Mouse (Mus musculus): Measurements from ENCODE around the gene Prok1. TPM values are rescaled to one million over a fixed set of nuclear protein-coding genes. Genes with fewer than 3 reads are reported as not detected.

The Prok1 gene
- polyA plus RNA-seq, 1 experiment from 2014 or later = 0.19 TPM

- H3K9ac ChIP-seq (ENCODE audit: low read depth, low read length) = no peak overlapping the region
- no peak overlapping the region for H3K4me2 ChIP-seq (ENCODE audit: low read length)
- ATAC-seq = no peak
- H3K9me3 ChIP-seq (ENCODE audit: control insufficient read depth, low read length) = no peaks in the 10 kb centered on the region
- H3K4me3 ChIP-seq (ENCODE audit: low read length) = no peak overlapping the region
- peaks cover 3% of the 10 kb centered on the region; the same call in 1 of the 2 replicates for H3K4me1 ChIP-seq (ENCODE audit: control insufficient read depth, insufficient read depth, low read depth, low read length)
- no peaks in the 10 kb centered on the region for H3K27me3 ChIP-seq (replicated peaks; ENCODE audit: control insufficient read depth, insufficient read depth, low read length)
- WGBS = 86% methylated on average over 3 of the region's 3 CpGs
- no peaks in the 10 kb centered on the region for H3K36me3 ChIP-seq (ENCODE audit: control insufficient read depth, insufficient read depth, low read length)
- H3K27ac ChIP-seq (ENCODE audit: low read depth, low read length) = no peak overlapping the region
These were observed 53.9 kb downstream of the Prok1 start for GRCm38 (mm10) chr3:107185597-107185996.

- WGBS = 78% methylated on average over 3 of the region's 3 CpGs
These were observed 56.3 kb downstream of the Prok1 start for GRCm38 (mm10) chr3:107183178-107183577.

More at GRCm38 (mm10) chr3:107183178-107183577, 56.3 kb downstream of the Prok1 start:
- ATAC-seq = no peak
- Histone ChIP-seq H3K27ac (ENCODE audit: low read depth, low read length) (no peak overlapping the region), H3K4me1 (ENCODE audit: control insufficient read depth, insufficient read depth, low read depth, low read length) (no peaks in the 10 kb centered on the region), H3K27me3 (replicated peaks; ENCODE audit: control insufficient read depth, insufficient read depth, low read length) (no peaks in the 10 kb centered on the region), H3K4me3 (ENCODE audit: low read length) (no peak overlapping the region), H3K9me3 (ENCODE audit: control insufficient read depth, low read length) (no peaks in the 10 kb centered on the region), H3K36me3 (ENCODE audit: control insufficient read depth, insufficient read depth, low read length) (no peaks in the 10 kb centered on the region), H3K4me2 (ENCODE audit: low read length) (no peak overlapping the region), H3K9ac (ENCODE audit: low read depth, low read length) (no peak overlapping the region)

Other genes starting within 250 kb of the Prok1 start
- 10.3 and 11.3 TPM in 2 replicates for gene Kcna3, start 203.5 kb downstream of the Prok1 start, polyA plus RNA-seq (2015; fragmentation: Nextera tagmentation; extraction: Ambion mirVana)
- gene Kcna2, start 138.6 kb downstream of the Prok1 start, polyA plus RNA-seq (2015; fragmentation: Nextera tagmentation; extraction: Ambion mirVana) = 1.9 and 2.6 TPM in 2 replicates
- not detected in 2 replicates for gene Kcna10, start 56.7 kb downstream of the Prok1 start, polyA plus RNA-seq (2015; fragmentation: Nextera tagmentation; extraction: Ambion mirVana)
- 0.12 and 0.13 TPM in 2 replicates for gene Cym, start 18.0 kb downstream of the Prok1 start, polyA plus RNA-seq (2015; fragmentation: Nextera tagmentation; extraction: Ambion mirVana)
- not detected in 2 replicates for gene A630076J17Rik, start 9.1 kb downstream of the Prok1 start, polyA plus RNA-seq (2015; fragmentation: Nextera tagmentation; extraction: Ambion mirVana)
- 180 and 182 TPM in 2 replicates for gene Lamtor5, start 39.2 kb upstream of the Prok1 start, polyA plus RNA-seq (2015; fragmentation: Nextera tagmentation; extraction: Ambion mirVana)
- 3.0 and 3.1 TPM in 2 replicates for gene Slc16a4, start 51.5 kb upstream of the Prok1 start, polyA plus RNA-seq (2015; fragmentation: Nextera tagmentation; extraction: Ambion mirVana)
- 5.3 and 6.5 TPM in 2 replicates for gene Rbm15, start 94.0 kb upstream of the Prok1 start, polyA plus RNA-seq (2015; fragmentation: Nextera tagmentation; extraction: Ambion mirVana)
- 8.7 and 9.7 TPM in 2 replicates for gene Kcnc4, start 219.8 kb upstream of the Prok1 start, polyA plus RNA-seq (2015; fragmentation: Nextera tagmentation; extraction: Ambion mirVana)

Data from hindbrain, embryonic 16.5 days (tissue).